Mouse (Mus musculus) T-helper 17 cell (primary cell): ENCODE results near the gene Spin1.

Source experiments
- in situ Hi-C, 2 experiments: fragments of 300-600 bp; cut with MboI, MseI; formaldehyde crosslinking; loops; 1 replicate in 1 of 2; 2 replicates in 1 of 2; pipeline ENCODE4 v1.15.1; 2025; ENCODE audit warnings: high pct_unique_total_duplicates in 2 of 2

The Spin1 gene

DNA sequence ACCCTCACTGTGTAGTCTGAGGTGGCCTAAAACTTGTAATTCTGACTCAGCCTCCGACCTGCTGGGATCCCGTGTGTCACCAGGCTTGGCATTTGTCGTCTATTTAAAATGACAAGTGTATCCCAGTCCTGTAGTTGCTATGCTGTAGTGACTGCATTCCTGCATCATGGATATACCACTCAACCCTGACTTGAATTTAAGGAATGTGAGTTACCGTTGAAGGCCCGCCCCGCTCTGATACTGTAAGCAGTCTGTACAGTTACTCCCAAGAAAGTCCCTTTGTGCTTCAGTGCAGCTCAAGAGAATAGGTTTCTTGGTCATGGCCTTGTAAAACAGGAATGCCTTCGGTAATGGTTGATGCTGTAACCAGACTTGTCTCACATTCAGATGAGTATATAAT, 27.7 kb downstream of the Spin1 start:
- in situ Hi-C loops = loop anchor here in 1 of 2 experiments (10.0 to 25.0 kb wide), 2 partner anchors 716 to 1534 kb away; partner anchors contain the start of gene Fbxw17

DNA sequence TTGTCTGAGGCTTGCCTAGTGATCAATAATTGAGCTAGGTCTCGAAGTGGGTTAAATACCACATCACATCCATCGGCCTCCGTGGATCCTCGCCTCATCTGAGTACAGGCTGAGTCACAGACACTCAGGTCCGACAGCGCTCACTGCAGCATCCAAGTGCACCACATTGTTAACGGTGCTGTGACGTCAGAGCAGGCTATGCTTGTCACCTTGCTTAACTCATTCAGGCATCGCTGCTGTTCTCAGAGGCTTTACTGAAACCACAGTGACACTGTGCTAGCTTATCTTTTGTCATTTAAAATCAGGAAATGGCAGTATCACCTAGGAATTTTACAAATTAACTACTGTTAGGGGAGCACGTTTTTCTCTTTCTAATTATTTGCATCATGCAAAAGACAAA, 30.5 kb downstream of the Spin1 start:
- in situ Hi-C loops = loop anchor here in 1 of 2 experiments (25.0 kb wide), 1 partner anchor 719 kb away; the partner anchor contains the start of gene Fbxw17

DNA sequence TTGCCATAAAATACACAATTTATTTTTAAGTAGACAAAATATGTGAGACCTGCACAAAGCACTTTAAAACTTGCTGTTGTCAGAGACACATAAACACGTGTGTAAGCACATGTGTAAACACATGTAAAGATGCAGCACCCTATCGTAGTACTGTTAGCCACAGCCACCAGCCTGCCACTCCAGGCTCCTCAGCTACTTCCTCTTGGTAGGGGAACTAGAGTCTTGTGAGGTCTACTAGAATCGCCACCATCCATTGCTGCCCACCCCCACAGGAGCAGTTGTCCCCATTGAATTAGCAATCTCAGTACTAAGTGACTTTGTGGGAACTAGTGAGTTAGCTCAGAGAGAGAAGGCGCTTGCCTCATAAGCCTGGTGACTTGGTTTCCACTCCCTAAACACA, 35.6 kb downstream of the Spin1 start:
- in situ Hi-C loops = loop anchor here in 1 of 2 experiments (25.0 kb wide), 1 partner anchor 724 kb away; the partner anchor contains the start of gene Fbxw17

DNA sequence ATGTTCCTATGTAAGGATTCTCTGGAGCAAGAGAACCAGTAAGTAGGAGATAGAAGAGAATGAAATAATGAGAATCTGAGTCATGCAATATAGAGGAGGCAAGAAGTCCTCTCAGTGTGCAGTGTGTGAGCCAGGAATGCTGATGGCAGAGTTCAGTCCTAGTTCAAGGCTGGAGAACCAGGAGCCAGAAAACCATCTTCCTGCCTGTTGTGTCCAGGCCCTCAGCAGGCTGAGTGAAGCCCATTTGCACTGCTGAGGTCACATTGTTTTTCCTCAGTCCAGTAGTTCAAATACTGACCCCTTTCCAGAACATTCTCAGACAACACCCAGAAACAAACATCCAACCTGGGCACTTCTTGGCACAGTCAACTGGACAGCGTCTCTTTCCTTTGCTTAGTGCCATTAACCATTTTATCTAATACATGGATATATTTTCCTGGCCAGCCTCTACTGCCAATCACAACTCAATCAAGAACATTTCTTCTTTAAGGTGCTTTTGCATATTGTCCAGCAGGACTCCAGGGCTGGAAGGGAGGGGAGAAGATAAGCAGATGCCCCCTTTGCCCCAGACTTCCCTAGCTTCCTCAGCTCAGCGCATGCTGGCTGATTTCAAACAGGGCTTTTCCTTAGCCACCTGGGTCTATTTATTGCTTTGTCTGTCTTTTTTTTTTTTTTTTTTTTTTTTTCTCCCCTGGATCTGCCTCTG, 36.5 kb downstream of the Spin1 start:
- in situ Hi-C loops = loop anchor here in 1 of 2 experiments (25.0 kb wide), 1 partner anchor 725 kb away; the partner anchor contains the start of gene Fbxw17

DNA sequence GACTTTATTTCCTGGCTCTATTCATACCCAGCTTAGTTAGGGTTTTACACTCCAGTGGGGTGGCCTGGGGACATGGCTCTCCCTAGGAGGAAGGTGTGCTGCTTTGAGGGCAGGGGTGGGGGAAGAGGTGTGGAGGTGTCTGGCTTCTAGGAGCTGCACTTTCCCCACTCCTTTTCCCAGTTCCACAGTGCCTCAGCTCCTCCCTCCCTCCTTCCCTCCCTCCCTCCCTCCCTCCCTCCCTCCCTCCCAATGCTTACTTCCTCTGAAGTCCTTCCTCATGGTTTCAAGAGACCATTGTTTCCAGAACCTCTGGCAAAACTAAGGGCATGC, 37.0 kb downstream of the Spin1 start:
- in situ Hi-C loops = loop anchor here in 1 of 2 experiments (25.0 kb wide), 1 partner anchor 725 kb away; the partner anchor contains the start of gene Fbxw17

DNA sequence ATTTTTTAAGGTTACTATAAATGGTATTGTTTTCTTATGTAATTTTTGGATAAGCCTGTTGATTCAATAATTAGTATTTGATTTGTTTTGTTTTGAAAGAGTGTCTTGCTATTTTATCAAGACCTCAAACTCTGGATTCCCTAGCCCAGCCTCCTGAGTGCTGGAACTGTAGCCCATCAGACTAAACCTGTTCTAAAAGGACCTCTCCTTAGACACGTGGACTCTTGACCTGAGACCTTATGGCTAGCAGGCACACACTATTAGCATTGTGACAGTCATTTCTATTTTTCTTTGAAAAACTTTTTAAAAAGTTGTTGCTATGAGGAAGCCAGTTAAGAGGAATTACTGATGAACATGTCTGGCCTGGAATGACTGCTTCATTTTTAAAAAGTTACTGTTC, 46.4 kb downstream of the Spin1 start:
- in situ Hi-C loops = loop anchor here in 1 of 2 experiments (25.0 kb wide), 1 partner anchor 735 kb away; the partner anchor contains the start of gene Fbxw17

DNA sequence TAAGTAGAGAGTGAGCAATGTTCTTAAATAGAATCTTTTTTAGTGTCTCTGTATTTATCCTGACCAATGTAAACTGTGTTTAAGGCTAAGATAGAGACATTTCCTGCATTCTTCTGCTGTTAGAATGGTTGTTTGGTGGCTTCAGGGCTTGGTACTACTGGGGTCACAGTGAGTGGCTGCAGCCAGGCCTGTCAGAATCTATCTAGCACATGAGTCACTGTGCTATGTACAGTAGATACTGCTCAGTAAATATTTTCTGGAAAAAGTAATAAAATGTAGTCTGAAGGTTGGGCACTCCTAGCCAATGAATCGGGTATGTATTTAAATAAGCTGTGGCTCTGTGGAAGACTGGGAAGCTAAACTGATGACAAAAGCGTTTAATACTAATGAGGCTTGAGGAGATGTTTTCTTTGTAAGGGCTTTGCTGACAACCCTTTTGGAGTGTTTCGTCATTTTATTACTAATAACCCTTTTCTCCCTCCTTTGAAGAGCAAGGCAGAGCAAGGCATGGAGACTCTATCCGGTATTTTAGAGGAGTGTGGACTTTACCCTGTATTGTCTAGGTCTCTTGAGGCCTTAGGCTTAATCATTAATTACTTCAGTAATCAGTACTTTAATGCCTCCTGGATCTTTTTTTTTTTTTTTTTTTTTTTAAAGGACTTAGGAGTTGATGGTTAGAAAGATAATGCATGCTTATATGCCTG, 52.4 kb downstream of the Spin1 start:
- in situ Hi-C loops = no loop called here

DNA sequence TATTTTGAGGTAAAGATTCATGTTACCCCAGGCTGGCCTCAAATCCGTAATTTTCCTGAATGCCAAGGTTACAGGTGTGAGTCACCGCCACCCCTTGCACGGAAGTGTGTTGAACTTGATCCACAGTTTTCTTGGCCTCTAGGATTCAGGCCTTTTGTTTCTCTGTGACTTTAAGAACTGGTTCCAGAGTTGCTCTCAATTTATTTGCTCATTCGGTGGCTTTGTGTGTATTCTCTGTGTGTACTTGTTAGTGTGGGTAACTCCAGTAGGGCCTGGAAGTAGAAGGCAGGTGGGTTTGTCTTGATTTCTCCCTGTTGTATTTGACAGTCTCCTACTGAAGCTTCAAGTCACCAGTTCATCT, 53.0 kb downstream of the Spin1 start:
- in situ Hi-C loops = no loop called here

DNA sequence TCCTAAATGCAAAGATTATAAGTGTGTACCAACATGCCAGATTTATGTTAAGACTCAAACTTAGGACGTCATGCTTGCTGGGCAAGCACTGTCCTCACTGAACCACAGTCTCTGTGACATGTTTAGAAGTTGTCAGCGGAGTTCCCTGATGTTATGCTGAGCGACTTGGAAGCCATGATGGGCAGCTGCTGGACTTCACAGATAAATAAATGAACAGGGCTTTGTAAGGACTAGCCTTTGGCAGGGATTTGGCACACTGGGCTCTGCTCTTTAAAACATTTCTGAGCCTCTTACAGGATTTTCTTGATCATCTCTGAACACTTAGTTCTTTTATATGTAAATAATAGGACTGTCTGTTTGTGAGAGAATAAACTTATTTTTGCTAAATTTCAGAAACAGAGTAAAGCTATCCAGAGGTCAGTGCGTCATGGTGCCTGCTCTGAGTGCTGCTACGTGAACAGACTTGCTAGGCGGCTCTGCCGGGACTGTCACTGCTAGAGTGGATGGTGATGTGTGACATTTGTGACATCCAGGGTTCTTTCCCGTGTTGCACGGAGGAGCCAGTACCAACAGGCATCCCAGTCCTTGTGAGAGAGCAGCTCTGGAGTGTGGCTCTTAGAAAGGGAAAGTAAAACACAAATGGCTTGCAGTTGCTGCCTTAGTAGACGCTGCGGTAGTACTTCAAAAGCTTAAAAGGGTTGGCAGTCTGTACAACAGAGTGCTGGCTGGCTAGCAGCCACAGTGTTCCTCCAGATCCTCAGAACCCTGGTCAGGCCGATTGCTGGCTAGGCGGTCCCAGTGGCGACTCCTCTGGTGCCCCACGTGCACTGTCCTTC, 54.7 kb downstream of the Spin1 start:
- in situ Hi-C loops = no loop called here

DNA sequence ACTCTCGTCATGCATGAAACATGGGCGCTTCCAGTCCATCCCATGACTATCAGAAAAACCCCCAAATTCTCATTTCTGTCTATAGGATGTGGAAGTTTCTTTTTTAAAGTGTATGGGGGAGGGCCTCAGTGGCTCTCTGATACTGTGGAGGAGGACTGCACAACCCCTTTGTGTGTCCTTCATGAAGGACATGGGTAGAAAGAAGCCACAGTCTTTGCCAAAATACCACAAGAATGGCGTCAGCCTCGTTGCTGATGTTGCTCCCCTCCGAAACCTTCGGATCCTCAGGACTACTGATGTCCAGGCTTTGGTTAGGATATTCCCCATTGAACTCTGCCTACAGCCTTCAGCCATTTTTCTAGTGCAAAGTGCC, 55.3 kb downstream of the Spin1 start:
- in situ Hi-C loops = no loop called here

DNA sequence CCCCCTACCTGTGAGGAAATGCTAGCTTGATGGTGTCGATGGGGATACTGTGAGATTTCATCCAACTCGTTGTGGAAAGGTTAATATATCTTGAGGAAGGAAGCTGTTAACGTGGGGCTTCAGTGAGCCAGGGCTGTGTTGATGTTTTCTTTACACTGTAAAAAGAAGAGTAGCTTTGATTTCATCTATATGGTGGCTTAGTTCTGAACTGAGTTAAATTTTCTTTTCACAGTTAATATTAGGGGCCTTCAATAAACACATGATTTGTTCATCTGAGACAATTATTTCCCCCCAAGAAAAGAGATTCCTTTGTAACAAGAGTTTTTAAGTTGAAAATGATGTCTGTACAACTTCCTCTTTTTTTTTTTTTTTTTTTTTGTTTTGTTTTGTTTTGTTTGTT, 56.6 kb downstream of the Spin1 start:
- in situ Hi-C loops = no loop called here

DNA sequence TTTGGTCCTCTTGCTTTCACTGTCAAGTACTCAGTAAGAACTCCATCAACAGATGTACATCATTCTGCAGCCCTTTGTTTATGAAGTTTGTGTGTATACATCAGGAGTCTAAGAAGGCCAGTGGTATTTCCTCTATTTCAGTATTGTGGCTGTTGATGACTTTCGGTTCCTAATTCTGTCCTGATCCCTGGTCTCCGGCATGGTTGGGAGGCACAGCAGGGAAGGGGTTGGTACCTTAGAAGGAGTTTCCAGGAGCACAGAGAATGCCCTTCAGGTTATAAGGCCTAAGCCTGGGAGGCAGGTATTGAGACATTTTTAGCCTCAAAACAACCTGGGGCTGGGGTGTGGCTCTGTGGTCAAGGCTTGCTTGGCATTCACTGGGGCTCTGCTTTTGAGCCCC, 61.0 kb downstream of the Spin1 start:
- in situ Hi-C loops = no loop called here

DNA sequence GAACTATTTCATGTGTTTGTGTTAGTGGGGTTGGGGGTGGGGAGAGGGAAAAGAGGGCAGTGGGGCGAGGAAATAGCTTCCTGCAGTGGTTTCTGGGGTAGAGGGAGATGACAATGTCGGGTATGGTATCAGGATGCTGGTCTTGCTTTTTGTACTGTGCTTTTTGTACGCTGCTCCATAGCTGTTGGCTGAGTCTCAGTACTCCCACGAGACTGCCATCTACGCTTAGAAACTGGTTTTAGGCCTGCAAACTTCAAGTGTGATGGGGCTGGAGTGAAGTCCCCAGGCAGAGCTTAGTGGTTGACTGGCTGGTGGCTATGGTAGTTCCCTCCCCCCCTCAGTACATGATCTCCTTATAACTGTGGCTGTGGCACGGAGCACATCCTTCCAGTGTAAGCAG, 61.6 kb downstream of the Spin1 start:
- in situ Hi-C loops = no loop called here

DNA sequence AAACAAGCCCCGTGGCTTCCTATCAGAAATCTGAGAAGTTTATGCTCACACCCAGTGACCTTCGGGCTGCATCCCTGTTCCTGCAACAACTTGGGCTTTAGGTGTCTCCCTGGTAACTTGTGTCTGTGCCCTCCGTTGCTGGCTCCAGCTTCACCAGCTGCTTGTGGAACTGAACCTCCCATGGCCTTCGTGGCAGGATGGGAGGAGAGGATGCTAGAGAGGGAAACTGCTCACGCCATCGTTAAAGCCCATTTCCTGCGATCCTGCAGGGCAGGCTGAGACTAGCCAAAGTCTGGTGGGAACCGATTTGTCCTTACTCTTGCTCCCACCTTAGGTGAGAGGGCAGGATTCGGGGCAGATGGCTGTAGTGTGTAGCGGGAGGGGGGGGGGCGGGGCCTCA, 66.0 kb downstream of the Spin1 start:
- in situ Hi-C loops = no loop called here

DNA sequence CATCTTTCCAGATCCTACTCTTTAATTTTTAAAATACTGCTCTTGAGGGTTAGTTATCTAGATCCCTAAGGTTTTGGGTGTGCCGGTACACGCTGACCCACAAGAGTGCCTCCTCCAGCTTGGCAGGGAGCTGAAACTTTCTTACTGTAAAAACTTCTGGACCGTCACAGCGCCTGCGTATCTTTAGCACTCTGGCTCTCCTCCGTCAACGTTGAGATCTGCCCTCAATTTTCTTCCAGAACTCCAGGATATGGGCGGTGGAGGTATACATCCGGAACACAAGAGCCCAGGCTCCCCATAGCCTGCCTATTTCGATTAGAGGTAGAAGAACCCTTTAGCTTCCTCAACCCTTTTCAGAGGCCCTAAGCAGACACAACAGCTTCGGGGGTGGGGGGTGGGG, 69.5 kb downstream of the Spin1 start:
- in situ Hi-C loops = loop anchor here in 1 of 2 experiments (5.0 kb wide), 1 partner anchor 242 kb away; no protein-coding TSS in a partner anchor

DNA sequence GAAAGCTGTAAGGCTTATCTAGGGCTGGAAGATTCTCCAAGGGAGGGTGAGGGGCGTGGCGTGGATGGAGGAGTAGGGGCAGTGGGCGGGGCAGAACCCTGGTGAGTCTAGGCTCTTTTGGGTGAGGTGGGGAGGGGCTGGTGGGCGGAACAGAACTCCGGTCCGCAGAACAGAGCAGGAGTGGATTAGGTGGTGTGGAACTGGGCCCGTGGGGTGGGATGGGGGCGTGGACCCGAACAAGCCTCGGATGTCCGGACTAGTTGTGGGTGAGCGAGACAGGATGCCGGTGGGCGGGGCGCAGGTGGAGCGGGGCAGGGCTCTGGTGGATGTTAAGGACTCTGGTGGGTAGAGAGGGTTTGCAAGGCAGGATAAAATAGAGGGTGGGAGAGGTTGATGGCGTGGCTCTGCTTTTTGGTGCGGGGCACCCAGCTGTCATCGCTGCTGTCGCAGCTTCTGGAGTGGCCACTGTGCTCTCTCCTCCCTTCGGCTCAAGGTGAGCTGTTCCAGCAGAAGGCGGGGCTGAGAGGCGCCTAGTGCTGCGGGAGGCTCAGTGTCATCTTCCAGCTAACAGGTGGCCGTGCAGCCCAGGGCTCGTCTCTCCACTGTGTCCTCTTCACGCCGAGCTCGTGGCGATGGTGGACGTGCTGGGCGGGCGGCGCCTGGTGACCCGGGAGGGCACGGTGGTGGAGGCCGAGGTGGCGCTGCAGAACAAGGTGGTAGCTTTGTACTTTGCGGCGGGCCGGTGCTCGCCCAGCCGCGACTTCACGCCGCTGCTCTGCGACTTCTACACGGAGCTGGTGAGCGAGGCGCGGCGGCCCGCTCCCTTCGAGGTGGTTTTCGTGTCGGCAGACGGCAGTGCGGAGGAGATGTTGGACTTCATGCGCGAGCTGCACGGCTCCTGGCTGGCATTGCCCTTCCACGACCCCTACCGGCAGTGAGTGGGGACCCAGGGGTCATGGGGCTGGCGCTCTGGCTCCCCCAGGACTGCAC, 70.3 kb downstream of the Spin1 start, which contains the start of gene Nxnl2:
Nxnl2 (plus strand) TSS at position 332 of the 990 bp plus-strand sequence.
- in situ Hi-C loops = loop anchor here in 1 of 2 experiments (5.0 kb wide), 1 partner anchor 241 kb away; no protein-coding TSS in a partner anchor

DNA sequence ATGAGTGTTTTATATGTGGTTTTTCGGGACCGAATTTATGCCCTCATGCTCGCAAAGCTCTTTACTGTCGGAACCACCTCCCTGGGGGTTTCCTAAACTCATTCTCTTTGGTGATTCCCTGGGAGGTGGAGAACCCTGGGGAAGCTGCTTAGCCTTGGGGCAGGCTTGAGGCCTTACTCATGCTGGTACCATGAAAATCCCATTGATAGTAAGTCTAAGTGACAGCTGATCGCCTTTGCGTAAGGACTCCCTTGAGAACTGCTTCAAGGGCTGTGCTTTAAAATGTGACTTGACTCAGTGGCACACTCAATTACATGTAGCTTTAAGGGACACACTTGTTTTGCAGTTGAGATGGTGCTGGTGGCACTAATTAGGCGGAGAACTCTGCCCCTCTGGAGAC, 71.9 kb downstream of the Spin1 start:
- in situ Hi-C loops = loop anchor here in 1 of 2 experiments (5.0 kb wide), 1 partner anchor 240 kb away; no protein-coding TSS in a partner anchor

DNA sequence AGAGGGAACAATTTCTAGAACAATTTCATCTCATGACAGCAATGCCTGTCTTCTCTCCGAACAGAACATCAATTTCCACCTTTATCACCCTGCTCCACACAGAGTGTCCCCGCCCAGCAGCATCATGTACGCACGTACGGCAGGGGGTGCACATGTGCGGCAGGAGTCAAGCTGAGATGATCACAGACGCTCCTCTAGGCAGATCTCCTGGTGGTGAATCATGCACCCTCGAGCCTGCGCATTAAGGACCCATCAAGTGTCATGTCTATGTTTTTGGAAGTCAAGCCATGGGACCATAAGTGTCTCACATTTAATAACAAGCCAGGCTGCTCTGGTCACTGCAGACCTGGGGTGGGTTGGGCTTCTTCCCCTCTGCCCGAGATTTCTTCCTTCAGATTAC, 78.3 kb downstream of the Spin1 start:
- in situ Hi-C loops = loop anchor here (25.0 kb wide), 3 partner anchors 217 to 242 kb away; partner anchors contain the start of gene S1pr3 (in 1 of the 2)

DNA sequence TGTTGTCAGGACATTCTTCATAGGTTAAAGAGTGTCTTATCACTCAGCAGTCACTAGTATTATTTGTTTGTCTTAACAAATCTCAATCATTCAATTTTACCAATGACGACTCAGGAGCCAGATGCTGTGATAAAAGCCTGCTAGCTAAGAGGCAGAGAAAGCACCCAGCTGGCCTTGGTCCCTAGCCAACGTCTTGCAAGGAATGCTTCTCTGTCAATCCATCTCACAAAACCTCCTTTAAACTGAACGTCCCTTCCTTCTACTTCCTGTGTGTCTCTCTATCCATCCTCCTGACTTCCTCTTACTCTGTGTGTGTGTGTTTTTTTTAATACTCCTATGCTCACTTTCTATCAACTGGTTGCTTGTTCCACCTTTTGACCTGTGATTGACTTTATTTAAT, 78.7 kb downstream of the Spin1 start:
- in situ Hi-C loops = loop anchor here (25.0 kb wide), 3 partner anchors 217 to 242 kb away; partner anchors contain the start of gene S1pr3 (in 1 of the 2)

DNA sequence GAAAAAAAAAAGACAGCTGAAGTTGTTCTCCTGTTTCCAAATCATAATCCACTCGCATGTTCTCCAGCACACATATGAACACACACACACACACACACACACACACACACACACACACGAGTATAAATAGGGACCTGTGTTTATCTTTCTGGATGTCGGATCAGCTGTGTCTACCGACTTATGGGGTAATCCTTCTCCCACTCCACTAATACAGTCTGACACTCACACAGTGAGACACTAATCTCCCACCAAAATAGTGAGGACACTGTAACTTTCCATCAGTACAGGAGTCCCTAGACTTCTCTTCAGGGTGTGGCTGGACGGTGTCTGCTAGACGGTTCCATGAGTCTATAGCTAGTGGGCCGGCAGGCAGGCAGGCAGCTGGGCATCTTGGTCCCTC, 81.6 kb downstream of the Spin1 start:
- in situ Hi-C loops = loop anchor here (25.0 kb wide), 3 partner anchors 220 to 245 kb away; partner anchors contain the start of gene S1pr3 (in 1 of the 2)
